Mouse (Mus musculus): ENCODE data around the gene Rasal2. TPM values are rescaled to one million over a fixed set of nuclear protein-coding genes. Genes with fewer than 3 reads are reported as not detected.

Gene Rasal2
- total and polyA plus RNA-seq, 3 experiments: 1.5 to 2.6 (median 1.7) TPM

- H3K36me3 ChIP-seq (replicated peaks in 1 of 2; ENCODE audit: control insufficient read depth in 1 of 2, insufficient read depth in 1 of 2, low read length in 1 of 2): no peaks in the 10 kb centered on the region
- dilution Hi-C loops (cut with MboI; ENCODE audit: extremely low pct_ligation_motif_present, extremely low pct_unique_long_range_greater_than_20kb, low sequenced_read_pairs) (no loop called here), in situ Hi-C loops (cut with MboI; ENCODE audit: low pct_ligation_motif_present, low pct_unique_long_range_greater_than_20kb, low sequenced_read_pairs) (no loop called here)
- H3K4me2 ChIP-seq (ENCODE audit: insufficient read depth, low read depth, poor library complexity, severe bottlenecking): no peak overlapping the region
- TF ChIP-seq ETS1 (conservative IDR thresholded peaks at IDR 0.05; ENCODE audit: low read depth, low read length) (no peak), RAD21 (IDR thresholded peaks at IDR 0.05; ENCODE audit: low read depth, low read length) (no peak), MEF2A (IDR thresholded peaks at IDR 0.05; ENCODE audit: borderline replicate concordance, low read depth, low read length) (no peak), HCFC1 (IDR thresholded peaks at IDR 0.05; ENCODE audit: low read depth, low read length) (no peak), NRF1 (IDR thresholded peaks at IDR 0.05; ENCODE audit: low read depth, low read length) (no peak), TBP (conservative IDR thresholded peaks at IDR 0.05; ENCODE audit: low read depth, low read length) (no peak), POLR2A (IDR thresholded peaks at IDR 0.05; ENCODE audit: low read depth, low read length) (no peak)
- H3K27ac ChIP-seq (ENCODE audit: insufficient read depth, low read depth): no peak overlapping the region
- H3K27me3 ChIP-seq (replicated peaks): no peaks in the 10 kb centered on the region
- no peaks in the 10 kb centered on the region for H3K9me3 ChIP-seq (replicated peaks; ENCODE audit: low read length)
- H3K9ac ChIP-seq (ENCODE audit: insufficient read depth, low read depth): no peak overlapping the region
- H3K79me2 ChIP-seq (replicated peaks; ENCODE audit: control insufficient read depth, extremely low read depth, insufficient read depth, poor library complexity, severe bottlenecking): no peaks in the 10 kb centered on the region
- DNase-seq (ENCODE audit: extremely low read depth): no peak
- H3K4me3 ChIP-seq (replicated peaks in 1 of 3; ENCODE audit: low read depth in 2 of 3, low read length in 2 of 3, poor library complexity in 1 of 3): no peak overlapping the region
- H3K4me1 ChIP-seq (ENCODE audit: control insufficient read depth in 1 of 2, insufficient read depth in 2 of 2): no peaks in the 10 kb centered on the region
These were observed 77.6 kb downstream of the Rasal2 start for GRCm38 (mm10) chr1:157334834-157335233.

GRCm38 (mm10) chr1:157328068-157328467, 84.3 kb downstream of the Rasal2 start:
- in situ Hi-C loops (cut with MboI; ENCODE audit: low pct_ligation_motif_present, low pct_unique_long_range_greater_than_20kb, low sequenced_read_pairs): no loop called here
- 0 out of 2 replicates have a peak, but pooled peaks have one; percentile 31 for TF ChIP-seq TBP (conservative IDR thresholded peaks at IDR 0.05; ENCODE audit: low read depth, low read length)
- 0 out of 2 replicates have a peak, but pooled peaks have one; percentile 54 for TF ChIP-seq RCOR1 (conservative IDR thresholded peaks at IDR 0.05; ENCODE audit: low read depth, low read length)
- peak; percentile 31; the same call in 1 of the 2 replicates for TF ChIP-seq IRF4 (IDR thresholded peaks at IDR 0.05; ENCODE audit: low read depth, low read length)
- 0 out of 2 replicates have a peak, but pooled peaks have one; percentile 24 for TF ChIP-seq E2F4 (IDR thresholded peaks at IDR 0.05; ENCODE audit: insufficient replicate concordance, low read depth, low read length)
- peak; percentile 51; the same call in 1 of the 2 replicates for TF ChIP-seq EP300 (IDR thresholded peaks at IDR 0.05; ENCODE audit: low read length)
- 0 out of 2 replicates have a peak, but pooled peaks have one; percentile 15 for TF ChIP-seq MAFK (IDR thresholded peaks at IDR 0.05; ENCODE audit: insufficient replicate concordance, low read length)
- no peak for TF ChIP-seq BHLHE40 (IDR thresholded peaks at IDR 0.05; ENCODE audit: low read depth, low read length)
- TF ChIP-seq MEF2A (IDR thresholded peaks at IDR 0.05; ENCODE audit: borderline replicate concordance, low read depth, low read length): no peak
- no peak for TF ChIP-seq USF1 (IDR thresholded peaks at IDR 0.05; ENCODE audit: low read depth, low read length)

More at GRCm38 (mm10) chr1:157328068-157328467, 84.3 kb downstream of the Rasal2 start:
- Histone ChIP-seq H3K4me3 (replicated peaks in 1 of 3; ENCODE audit: low read depth in 2 of 3, low read length in 2 of 3, poor library complexity in 1 of 3) (no peak overlapping the region), H3K4me1 (ENCODE audit: control insufficient read depth in 1 of 2, insufficient read depth in 2 of 2) (peaks cover 0 to 21% of the 10 kb centered on the region in 2 experiments; a peak in 2 of 4 replicates), H3K4me2 (ENCODE audit: insufficient read depth, low read depth, poor library complexity, severe bottlenecking) (peak overlapping the region; percentile 50; the same call in 1 of the 2 replicates), H3K79me2 (replicated peaks; ENCODE audit: control insufficient read depth, extremely low read depth, insufficient read depth, poor library complexity, severe bottlenecking) (no peaks in the 10 kb centered on the region), H3K27me3 (replicated peaks) (no peaks in the 10 kb centered on the region), H3K9ac (ENCODE audit: insufficient read depth, low read depth) (no peak overlapping the region), H3K9me3 (replicated peaks; ENCODE audit: low read length) (no peaks in the 10 kb centered on the region), H3K36me3 (replicated peaks in 1 of 2; ENCODE audit: control insufficient read depth in 1 of 2, insufficient read depth in 1 of 2, low read length in 1 of 2) (no peaks in the 10 kb centered on the region), H3K27ac (ENCODE audit: insufficient read depth, low read depth) (no peak overlapping the region)
- dilution Hi-C loops (cut with MboI; ENCODE audit: extremely low pct_ligation_motif_present, extremely low pct_unique_long_range_greater_than_20kb, low sequenced_read_pairs): no loop called here
- DNase-seq (ENCODE audit: extremely low read depth): no peak

Data from CH12.LX (cell line).